Comparison of ENCODE assay signal across 17 mouse cellular contexts in the genomic region with DNA sequence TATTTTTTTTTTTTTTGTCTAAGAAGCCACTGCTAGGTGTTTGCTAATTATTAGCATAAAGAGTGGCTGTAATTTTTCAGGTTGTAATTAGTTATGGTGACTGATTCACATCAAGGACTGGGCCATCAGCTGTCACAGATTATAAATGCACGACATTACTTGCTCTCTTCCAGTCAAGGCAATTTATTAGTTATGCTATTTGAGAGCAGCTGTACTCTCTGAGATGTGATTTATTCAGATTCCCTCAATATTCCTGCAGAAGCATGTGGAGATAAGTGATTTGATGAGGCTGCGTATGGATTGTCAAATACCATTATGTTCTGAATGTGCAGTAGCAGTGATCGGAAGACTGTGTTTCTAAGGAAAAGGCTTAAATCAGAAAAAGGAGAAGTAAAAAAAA.
DNase-seq lines count a peak whose midpoint lies in the region; ATAC-seq and TF ChIP-seq lines count a peak whose summit lies in the region.
"Had no signal": no experiment of that assay in that cellular context is flagged by ENCODE, and none has a peak within 500 bp of the region (broad histone marks: within the 10 kb centered on the region; RNA-seq: fewer than 3 reads in every experiment).

No protein-coding gene starts in this region.

- no peaks in the 10 kb centered on the region for H3K9me3 ChIP-seq in midbrain, embryonic 13.5 days
- H3K9me3 ChIP-seq in midbrain, embryonic 11.5 days (ENCODE audit: control insufficient read depth, low read length): no peaks in the 10 kb centered on the region
- no peaks in the 10 kb centered on the region for H3K9me3 ChIP-seq in hindbrain, embryonic 15.5 days
- no peaks in the 10 kb centered on the region for H3K9me3 ChIP-seq in midbrain, postnatal 0 days (ENCODE audit: low read length)
- no peaks in the 10 kb centered on the region for H3K9me3 ChIP-seq in heart, embryonic 11.5 days (replicated peaks; ENCODE audit: control insufficient read depth, low read length)
- no peaks in the 10 kb centered on the region for H3K9me3 ChIP-seq in intestine, embryonic 16.5 days (ENCODE audit: control insufficient read depth, low read length)
- H3K9me3 ChIP-seq: embryonic facial prominence, embryonic 12.5 days; heart, embryonic 12.5 days had no signal

- no peaks in the 10 kb centered on the region for H3K36me3 ChIP-seq in midbrain, embryonic 13.5 days
- no peaks in the 10 kb centered on the region for H3K36me3 ChIP-seq in midbrain, embryonic 11.5 days (ENCODE audit: control insufficient read depth, insufficient read depth, low read length)
- no peaks in the 10 kb centered on the region for H3K36me3 ChIP-seq in hindbrain, embryonic 15.5 days
- no peaks in the 10 kb centered on the region for H3K36me3 ChIP-seq in midbrain, postnatal 0 days (ENCODE audit: insufficient read depth, low read length)
- no peaks in the 10 kb centered on the region for H3K36me3 ChIP-seq in heart, embryonic 11.5 days (ENCODE audit: control insufficient read depth, insufficient read depth, low read length)
- H3K36me3 ChIP-seq in intestine, embryonic 16.5 days (ENCODE audit: control insufficient read depth, insufficient read depth, low read length): no peaks in the 10 kb centered on the region
- H3K36me3 ChIP-seq: embryonic facial prominence, embryonic 12.5 days; heart, embryonic 12.5 days had no signal

- H3K4me1 ChIP-seq in midbrain, embryonic 13.5 days (replicated peaks): no peaks in the 10 kb centered on the region
- no peaks in the 10 kb centered on the region for H3K4me1 ChIP-seq in midbrain, embryonic 11.5 days (ENCODE audit: control insufficient read depth, insufficient read depth, low read length)
- no peaks in the 10 kb centered on the region for H3K4me1 ChIP-seq in hindbrain, embryonic 15.5 days (replicated peaks)
- H3K4me1 ChIP-seq in midbrain, postnatal 0 days (ENCODE audit: insufficient read depth, low read length): no peaks in the 10 kb centered on the region
- no peaks in the 10 kb centered on the region for H3K4me1 ChIP-seq in heart, embryonic 11.5 days (ENCODE audit: control insufficient read depth, insufficient read depth, low read length)
- no peaks in the 10 kb centered on the region for H3K4me1 ChIP-seq in intestine, embryonic 16.5 days (ENCODE audit: control insufficient read depth, insufficient read depth, low read length)
- H3K4me1 ChIP-seq: embryonic facial prominence, embryonic 12.5 days; heart, embryonic 12.5 days had no signal

- H3K27me3 ChIP-seq in midbrain, embryonic 13.5 days: no peaks in the 10 kb centered on the region
- no peaks in the 10 kb centered on the region for H3K27me3 ChIP-seq in midbrain, embryonic 11.5 days (ENCODE audit: control insufficient read depth, insufficient read depth, low read length)
- H3K27me3 ChIP-seq in hindbrain, embryonic 15.5 days: no peaks in the 10 kb centered on the region
- H3K27me3 ChIP-seq in midbrain, postnatal 0 days (ENCODE audit: insufficient read depth, low read length): no peaks in the 10 kb centered on the region
- H3K27me3 ChIP-seq in heart, embryonic 11.5 days (ENCODE audit: control insufficient read depth, insufficient read depth, low read length): no peaks in the 10 kb centered on the region
- no peaks in the 10 kb centered on the region for H3K27me3 ChIP-seq in intestine, embryonic 16.5 days (replicated peaks; ENCODE audit: control insufficient read depth, insufficient read depth, low read length)
- H3K27me3 ChIP-seq: embryonic facial prominence, embryonic 12.5 days; heart, embryonic 12.5 days had no signal

- 50% methylated on average over 3 of the region's 3 CpGs for WGBS in midbrain, embryonic 13.5 days
- 89% methylated on average over 3 of the region's 3 CpGs for WGBS in midbrain, embryonic 11.5 days
- 50% methylated on average over 3 of the region's 3 CpGs for WGBS in hindbrain, embryonic 15.5 days
- WGBS in midbrain, postnatal 0 days: 50% methylated on average over 3 of the region's 3 CpGs
- WGBS in heart, embryonic 11.5 days (ENCODE audit: insufficient replicate concordance): 88% methylated on average over 3 of the region's 3 CpGs
- 75% methylated on average over 3 of the region's 3 CpGs for WGBS in intestine, embryonic 16.5 days

- no peak overlapping the region for H3K4me3 ChIP-seq in midbrain, embryonic 13.5 days (replicated peaks)
- H3K4me3 ChIP-seq in midbrain, embryonic 11.5 days (ENCODE audit: low read depth, low read length): no peak overlapping the region
- H3K4me3 ChIP-seq in hindbrain, embryonic 15.5 days: no peak overlapping the region
- no peak overlapping the region for H3K4me3 ChIP-seq in midbrain, postnatal 0 days (ENCODE audit: low read depth, low read length)
- H3K4me3 ChIP-seq in heart, embryonic 11.5 days (ENCODE audit: low read depth, low read length): no peak overlapping the region
- no peak overlapping the region for H3K4me3 ChIP-seq in intestine, embryonic 16.5 days (ENCODE audit: low read length)
- H3K4me3 ChIP-seq: embryonic facial prominence, embryonic 12.5 days; heart, embryonic 12.5 days; left cerebral cortex, adult 2 months had no signal

- no peak overlapping the region for H3K4me2 ChIP-seq in midbrain, embryonic 13.5 days (replicated peaks)
- H3K4me2 ChIP-seq in midbrain, embryonic 11.5 days: no peak overlapping the region
- no peak overlapping the region for H3K4me2 ChIP-seq in hindbrain, embryonic 15.5 days
- no peak overlapping the region for H3K4me2 ChIP-seq in midbrain, postnatal 0 days (ENCODE audit: low read depth, low read length, poor library complexity, severe bottlenecking)
- no peak overlapping the region for H3K4me2 ChIP-seq in heart, embryonic 11.5 days
- no peak overlapping the region for H3K4me2 ChIP-seq in intestine, embryonic 16.5 days (ENCODE audit: low read depth, low read length)
- H3K4me2 ChIP-seq: embryonic facial prominence, embryonic 12.5 days; heart, embryonic 12.5 days; liver, embryonic 11.5 days had no signal

- ATAC-seq in midbrain, embryonic 13.5 days: peak; percentile 69
- ATAC-seq in midbrain, embryonic 11.5 days (ENCODE audit: low FRiP score): no peak
- 0 out of 2 replicates have a peak, but pooled peaks have one; percentile 48 for ATAC-seq in hindbrain, embryonic 15.5 days (ENCODE audit: low FRiP score, low read depth)
- no peak for ATAC-seq in midbrain, postnatal 0 days (ENCODE audit: low FRiP score)
- ATAC-seq in megakaryocyte, adult 5-6 weeks (ENCODE audit: poor library complexity, severe bottlenecking): no peak
- no peak for ATAC-seq in heart, embryonic 11.5 days (replicated peaks; ENCODE audit: insufficient number of reproducible peaks, low FRiP score, low TSS enrichment)
- no peak for ATAC-seq in intestine, embryonic 16.5 days

- H3K27ac ChIP-seq in midbrain, embryonic 13.5 days: no peak overlapping the region
- H3K27ac ChIP-seq in midbrain, embryonic 11.5 days (ENCODE audit: low read depth, low read length): no peak overlapping the region
- no peak overlapping the region for H3K27ac ChIP-seq in hindbrain, embryonic 15.5 days (replicated peaks)
- H3K27ac ChIP-seq in midbrain, postnatal 0 days (ENCODE audit: low read depth, low read length): no peak overlapping the region
- no peak overlapping the region for H3K27ac ChIP-seq in heart, embryonic 11.5 days (ENCODE audit: low read depth, low read length)
- no peak overlapping the region for H3K27ac ChIP-seq in intestine, embryonic 16.5 days (ENCODE audit: low read length)
- H3K27ac ChIP-seq: embryonic facial prominence, embryonic 12.5 days; left cerebral cortex, adult 2 months had no signal

- DNase-seq in midbrain, embryonic 11.5 days (ENCODE audit: low spot score, missing footprints): no peak
- DNase-seq in midbrain, postnatal 0 days (ENCODE audit: low spot score): peak; percentile 28
- DNase-seq: cerebellum, adult 8-10 months; heart, postnatal 14 days; kidney, postnatal 36 days; layer of hippocampus, adult 9-11 months; lung, adult 18-20 months; right cerebral cortex, postnatal 4 days had no signal

- H3K9ac ChIP-seq in midbrain, embryonic 13.5 days (replicated peaks): no peak overlapping the region
- H3K9ac ChIP-seq in midbrain, embryonic 11.5 days (ENCODE audit: low read length): no peak overlapping the region
- H3K9ac ChIP-seq in hindbrain, embryonic 15.5 days: no peak overlapping the region
- no peak overlapping the region for H3K9ac ChIP-seq in midbrain, postnatal 0 days (replicated peaks; ENCODE audit: low read length, poor library complexity, severe bottlenecking)
- no peak overlapping the region for H3K9ac ChIP-seq in heart, embryonic 11.5 days (ENCODE audit: low read depth, low read length)
- H3K9ac ChIP-seq in intestine, embryonic 16.5 days (ENCODE audit: low read depth, low read length): no peak overlapping the region
- H3K9ac ChIP-seq: embryonic facial prominence, embryonic 12.5 days; heart, embryonic 12.5 days had no signal

- TF ChIP-seq CTCF in midbrain, postnatal 0 days (IDR thresholded peaks at IDR 0.05): no peak

Comparison
In these comparisons a context has a peak if more than half of its experiments do, and no peak if none do; other contexts are left out.
1. ATAC-seq: peak in midbrain, embryonic 13.5 days (single experiment) and hindbrain, embryonic 15.5 days (single experiment); none in midbrain, embryonic 11.5 days (single experiment), midbrain, postnatal 0 days (single experiment), megakaryocyte, adult 5-6 weeks (single experiment), heart, embryonic 11.5 days (single experiment) and intestine, embryonic 16.5 days (single experiment).